Mouse (Mus musculus) heart, adult 18-20 months (tissue): ENCODE data around the gene Tspan9. TPM values are rescaled to one million over a fixed set of nuclear protein-coding genes. Genes with fewer than 3 reads are reported as not detected.

ENCODE experiments used
- DNase-seq, 2 experiments: peaks; one replicate each; pipeline ENCODE4 v3.0.0; 2021 to 2022; ENCODE audit warnings: mixed read lengths in 1 of 2
- long read RNA-seq, 2 experiments: library from polyadenylated mRNA; stranded (forward); transcript quantifications; one replicate each; pipeline ENCODE4 v2.0.0; 2021
- total RNA-seq, 2 experiments: library from RNA; stranded (reverse); gene quantifications; 2 replicates each; pipeline ENCODE4 v1.2.3; 2021

Gene Tspan9
- total RNA-seq = 100 to 1,000 TPM in 1 of 2 experiments, 10 to 100 TPM in 1; 83.1 to 104 TPM
- long read RNA-seq, experiment 1, partial matches to known transcripts = 6 of 71 reads
- long read RNA-seq, experiment 1, other reads (novel, unspliced or antisense) = 64 of 71 reads
- long read RNA-seq, experiment 2, partial matches to known transcripts = 2 of 27 reads
- long read RNA-seq, experiment 2, other reads (novel, unspliced or antisense) = 22 of 27 reads

DNA sequence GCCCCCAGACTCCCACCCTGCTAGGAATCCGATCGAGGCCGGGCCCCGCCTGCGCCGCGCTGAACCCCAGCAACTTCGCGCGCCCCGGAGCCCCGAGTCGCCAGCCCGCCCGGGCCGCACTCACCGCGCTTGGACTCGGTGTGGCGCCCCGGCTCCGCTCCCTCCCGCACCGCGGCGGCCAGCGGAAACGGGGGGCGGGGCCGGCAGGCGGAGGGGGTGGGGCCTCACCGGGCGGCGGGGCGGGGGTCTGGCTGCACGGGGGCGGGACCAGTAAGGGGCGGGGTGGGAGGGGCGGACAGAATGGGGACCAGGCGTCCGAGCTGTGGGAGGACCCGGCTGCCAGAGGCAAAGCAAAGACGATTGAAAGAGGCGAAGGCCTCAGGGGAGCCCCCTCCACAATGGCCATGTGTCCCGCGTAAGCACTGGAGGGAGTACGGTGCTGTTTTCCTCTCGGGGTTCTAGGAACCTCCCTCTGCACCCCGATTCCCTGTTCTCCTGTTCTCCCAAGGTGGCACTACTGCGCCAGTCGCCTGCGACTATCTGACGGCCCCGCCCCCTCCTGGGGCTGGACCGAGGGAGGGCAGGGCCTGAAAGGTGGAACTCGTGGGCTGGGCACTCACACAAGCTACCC is at the start of gene Tspan9:
Gene Tspan9, minus strand, starts transcription at position 205 of the 631 bp plus-strand sequence.
- DNase-seq = peak; percentile 81 to 82

DNA sequence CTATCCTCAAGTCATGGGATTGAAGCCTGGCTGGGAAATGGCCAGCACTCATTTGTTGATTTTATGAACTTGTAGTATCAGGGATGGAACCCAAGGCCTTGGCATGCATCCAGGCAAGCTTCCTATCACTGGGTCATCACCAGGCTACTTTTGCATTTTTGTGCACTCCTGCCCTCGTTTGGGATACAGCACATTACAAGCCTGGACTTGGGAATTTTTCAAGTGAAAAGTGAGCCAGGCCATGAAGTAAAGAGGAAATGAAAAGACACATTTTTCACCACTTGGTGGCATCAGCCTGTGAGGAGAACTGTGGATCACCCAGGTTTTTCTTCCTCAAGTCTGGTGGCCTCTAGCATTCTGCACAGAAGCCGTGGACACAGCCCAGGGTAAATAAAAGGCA is 40.1 kb upstream of the Tspan9 start:
- no peak for DNase-seq

DNA sequence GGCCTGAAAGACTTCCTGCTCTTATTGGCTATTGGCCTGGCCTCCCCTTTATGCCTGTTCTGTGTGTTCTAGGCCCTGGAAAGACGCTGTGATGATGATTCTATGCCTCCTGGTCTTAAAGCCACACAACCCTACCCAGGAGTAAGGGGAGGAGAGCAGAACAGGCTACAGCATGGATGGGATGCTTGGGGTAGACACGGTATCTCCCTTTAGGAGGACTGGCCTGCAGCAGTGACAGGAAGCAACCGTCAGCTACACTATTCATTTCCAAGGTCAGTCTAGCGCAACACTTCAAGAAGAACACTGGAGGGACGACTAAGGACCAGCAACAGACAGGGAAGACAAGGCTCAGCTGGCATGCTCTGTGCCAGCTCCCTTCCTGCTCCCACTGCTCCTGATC is 37.8 kb upstream of the Tspan9 start:
- no peak for DNase-seq

DNA sequence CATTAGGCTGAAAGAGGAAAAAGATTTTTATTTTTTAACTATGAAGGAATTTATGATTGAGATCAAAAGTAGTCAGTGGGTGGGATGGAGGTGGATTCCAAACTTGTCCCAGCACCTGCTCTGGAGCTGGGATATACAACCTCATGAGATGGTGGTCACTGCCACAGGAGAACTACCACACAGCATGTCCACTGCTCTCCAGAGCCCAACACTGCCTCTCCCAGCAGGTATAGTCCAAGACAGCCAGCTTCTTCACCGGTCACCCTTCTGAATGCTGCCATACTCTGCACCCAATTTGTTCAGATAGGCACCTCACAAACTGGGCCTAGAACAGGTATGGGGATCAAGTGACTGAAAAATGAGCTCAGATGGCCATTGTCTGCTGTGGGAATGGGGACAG is 36.3 kb upstream of the Tspan9 start:
- DNase-seq = no peak

DNA sequence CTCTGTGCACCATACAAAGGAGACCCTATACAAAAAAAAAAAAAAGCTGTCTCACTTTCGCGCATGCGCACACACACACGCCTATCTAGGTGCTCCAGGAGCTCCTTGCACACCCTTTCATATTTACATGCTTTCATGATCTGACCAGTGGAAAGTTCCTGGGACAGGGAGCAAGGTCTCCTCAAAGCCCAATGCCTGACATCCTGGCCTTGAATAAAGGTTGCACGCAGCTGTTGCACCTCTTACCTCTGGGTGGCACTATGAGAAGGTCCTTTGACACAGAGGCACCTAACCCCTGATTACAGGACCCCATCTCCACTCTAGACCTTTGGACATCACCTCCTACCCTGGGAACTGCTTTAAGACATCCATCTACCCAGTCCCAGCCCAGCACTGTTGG is 35.9 kb upstream of the Tspan9 start:
- no peak for DNase-seq

DNA sequence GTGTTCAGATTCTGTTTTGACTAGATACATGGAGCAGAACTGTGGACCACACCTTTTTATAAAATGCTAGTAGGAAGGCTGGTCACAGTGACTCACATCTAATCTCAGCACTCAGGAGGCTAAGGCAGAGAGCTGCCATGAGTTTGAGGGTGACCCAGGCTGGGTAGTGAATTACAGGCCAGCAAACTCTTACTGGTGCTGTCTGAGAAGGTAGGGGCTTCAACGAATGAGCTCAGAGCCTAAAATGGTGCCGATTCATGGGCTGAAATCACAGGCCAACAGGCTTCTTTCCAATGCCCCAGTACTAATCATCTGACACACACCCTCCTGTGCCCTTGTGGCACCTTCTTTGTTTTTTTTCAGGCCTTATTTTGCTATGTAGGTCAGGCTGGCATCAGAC is 35.3 kb upstream of the Tspan9 start:
- peak in 1 of 2 experiments; percentile 7 for DNase-seq

DNA sequence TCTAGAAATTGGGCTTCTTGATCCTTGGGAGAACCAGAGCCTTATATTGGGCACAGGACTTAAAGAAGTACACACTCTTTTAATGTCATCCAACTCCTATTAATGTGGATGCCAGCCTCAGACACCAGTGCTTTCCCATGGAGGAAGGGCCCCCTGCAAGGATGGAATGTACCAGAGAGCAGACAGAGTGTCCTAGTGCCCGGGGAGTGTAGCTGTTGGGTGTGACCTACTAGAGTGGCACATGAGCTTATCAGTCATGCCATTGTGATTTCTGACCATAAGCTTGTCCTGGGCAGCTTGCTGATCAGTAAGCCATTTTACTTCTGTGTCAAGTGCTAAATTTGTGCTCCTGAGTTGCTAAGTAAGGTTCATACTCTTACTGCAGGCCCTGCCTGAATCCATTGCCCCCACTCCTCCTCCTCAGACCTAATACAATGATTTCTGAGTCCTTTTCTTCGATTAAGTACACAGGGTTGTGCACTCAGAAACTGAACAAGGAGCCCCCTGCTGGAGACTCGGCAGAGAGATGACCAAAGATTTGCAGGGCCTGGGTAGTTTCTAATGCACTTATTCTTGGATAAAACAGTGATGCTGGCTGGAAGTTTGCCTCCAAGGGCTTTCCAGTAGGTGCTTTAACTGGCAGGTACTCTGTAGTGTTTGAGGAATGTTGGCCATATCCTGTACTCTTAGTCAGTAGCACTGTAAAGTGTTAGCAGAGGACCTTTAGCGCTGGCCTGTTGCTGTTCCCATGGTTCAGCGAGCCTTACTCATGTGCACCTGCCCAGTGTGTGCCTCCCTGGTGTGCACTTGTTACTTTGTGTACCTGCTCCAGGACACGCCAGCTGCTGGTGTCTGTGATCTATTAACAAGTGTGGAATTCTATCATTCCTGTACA is 25.6 kb upstream of the Tspan9 start:
- DNase-seq = peak; percentile 44 to 68

DNA sequence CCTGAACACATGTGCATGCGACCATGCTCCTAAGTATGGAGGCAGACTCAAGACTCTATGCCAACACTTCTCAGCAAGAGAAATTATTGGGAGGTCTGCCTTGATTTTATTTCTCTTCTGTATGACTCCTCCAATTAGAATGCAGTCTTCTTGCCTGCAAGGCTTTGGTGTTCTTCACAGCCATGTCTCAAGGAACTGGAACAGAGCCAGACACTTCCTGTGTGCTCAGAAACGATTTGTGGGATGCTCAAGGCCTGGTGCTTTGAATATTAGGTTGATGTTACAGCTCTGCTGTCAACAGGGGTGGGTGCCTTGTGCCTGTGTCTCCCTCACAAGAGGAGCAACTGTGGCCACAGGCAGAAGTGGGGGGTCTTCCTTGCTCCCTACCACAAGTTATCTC is 22.2 kb upstream of the Tspan9 start:
- DNase-seq = no peak

DNA sequence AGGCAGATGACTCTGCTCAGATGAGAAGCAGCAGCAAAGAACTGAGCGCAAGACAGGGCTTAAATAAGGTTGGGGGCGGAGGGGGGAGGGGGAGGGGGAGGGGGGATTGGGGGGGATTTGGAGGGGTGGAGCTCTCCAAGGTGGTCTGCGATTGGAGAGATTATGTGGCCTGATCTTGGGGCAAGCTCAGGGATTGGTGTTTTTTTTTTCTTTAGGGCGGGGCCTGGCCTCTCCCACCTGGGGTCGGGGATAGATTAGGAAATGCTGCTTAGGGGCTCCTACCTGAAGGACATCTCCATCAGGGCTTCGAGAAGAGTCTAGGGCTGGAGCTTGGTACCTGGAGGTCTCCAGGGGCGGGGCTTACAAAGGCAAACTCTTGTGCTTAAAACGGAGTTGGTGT is 21.2 kb upstream of the Tspan9 start:
- no peak for DNase-seq

DNA sequence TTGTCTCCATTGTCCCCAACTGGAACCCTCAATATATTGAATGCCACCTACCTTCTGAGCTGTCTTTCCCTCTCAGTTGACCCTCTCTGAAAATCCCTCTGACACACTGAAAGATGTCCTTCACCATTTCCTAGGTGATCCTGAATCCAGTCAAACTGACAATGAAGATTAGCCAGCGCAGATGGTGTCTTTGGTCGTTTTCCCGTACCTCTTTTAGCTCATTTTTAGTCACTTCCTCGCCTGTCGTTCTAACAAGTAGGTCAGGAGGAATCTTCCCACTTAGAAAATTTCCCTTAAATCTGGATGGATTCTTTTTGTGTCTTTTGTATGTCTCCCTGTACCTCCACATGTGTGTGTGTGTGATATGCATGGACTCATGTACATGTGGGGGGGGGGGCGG is 15.7 kb upstream of the Tspan9 start:
- no peak for DNase-seq

DNA sequence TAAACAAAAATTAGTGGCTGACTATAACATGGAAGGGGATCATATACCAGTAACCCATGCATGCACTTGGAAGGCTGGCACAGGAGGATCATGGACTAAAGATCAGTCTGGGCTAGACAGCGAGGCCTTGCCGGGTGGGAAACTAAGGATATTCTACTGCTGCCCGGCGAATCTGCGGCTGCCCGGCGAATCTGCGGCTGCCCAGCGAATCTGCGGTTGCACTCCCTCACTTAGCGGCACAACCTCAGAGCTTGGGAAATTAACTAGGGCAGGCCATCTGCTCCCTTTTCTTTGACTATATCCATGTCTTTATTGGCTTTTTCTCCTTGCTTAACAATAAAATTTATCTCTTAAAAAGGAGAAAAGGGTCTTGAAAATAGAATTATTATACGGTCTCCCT is 14.6 kb upstream of the Tspan9 start:
- no peak for DNase-seq

DNA sequence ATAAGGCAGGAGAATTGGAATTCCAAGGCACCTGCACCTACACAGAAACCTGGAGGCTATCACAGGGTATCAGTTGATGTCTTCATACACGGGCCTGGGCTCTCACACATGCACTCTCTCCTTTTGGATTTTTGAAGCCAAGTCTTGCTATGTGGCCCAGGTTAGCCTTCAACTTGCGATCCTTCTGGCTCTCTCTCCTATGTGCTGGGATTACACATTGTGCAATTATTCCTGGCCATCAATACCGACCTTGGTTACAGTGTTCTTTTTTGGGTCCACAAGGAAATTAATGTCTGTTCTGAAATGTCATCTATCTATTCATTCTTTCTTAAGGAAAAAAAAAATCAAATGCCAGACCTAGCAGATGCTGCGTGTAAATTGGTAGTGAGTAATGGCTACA is 13.1 kb upstream of the Tspan9 start:
- DNase-seq = no peak

DNA sequence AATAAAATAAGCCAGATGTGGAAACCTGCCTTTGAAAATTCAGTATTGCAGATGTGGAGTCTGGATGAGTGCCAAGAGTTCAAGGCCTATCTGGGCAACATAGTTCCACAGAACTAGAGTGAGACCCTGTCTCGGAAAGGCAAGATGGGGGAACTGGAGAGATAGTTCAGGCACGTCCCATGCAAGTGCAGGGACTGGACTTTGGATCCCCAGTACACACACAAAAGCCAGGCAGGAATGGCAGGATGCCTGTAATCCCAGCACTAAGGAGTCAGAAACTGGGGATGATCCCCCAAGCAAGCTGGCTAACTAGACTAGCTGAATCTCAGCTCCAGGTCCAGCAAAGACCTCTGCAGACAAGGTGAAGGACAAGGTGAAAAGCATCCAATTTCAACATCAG is 12.5 kb upstream of the Tspan9 start:
- DNase-seq = no peak

DNA sequence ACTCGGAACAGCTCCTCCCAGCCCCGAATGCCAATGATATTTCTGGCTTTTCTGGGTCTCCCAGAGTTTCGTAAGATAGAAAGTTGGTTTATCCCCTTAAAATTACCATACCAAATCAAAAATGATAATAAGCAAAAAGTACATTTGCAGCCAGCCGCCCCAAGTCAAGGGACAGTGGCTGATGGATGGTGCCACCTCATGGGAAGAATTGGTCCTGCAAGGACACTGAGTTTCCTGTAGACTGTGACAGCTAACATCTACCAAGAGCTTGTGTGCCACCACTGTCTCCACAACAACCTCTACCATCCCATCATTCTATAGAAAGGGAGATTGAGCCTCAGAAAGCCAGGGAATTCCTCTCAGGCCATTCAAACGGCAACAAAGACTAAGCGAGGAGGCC is 2.4 kb upstream of the Tspan9 start:
- DNase-seq = peak; percentile 49 to 85

DNA sequence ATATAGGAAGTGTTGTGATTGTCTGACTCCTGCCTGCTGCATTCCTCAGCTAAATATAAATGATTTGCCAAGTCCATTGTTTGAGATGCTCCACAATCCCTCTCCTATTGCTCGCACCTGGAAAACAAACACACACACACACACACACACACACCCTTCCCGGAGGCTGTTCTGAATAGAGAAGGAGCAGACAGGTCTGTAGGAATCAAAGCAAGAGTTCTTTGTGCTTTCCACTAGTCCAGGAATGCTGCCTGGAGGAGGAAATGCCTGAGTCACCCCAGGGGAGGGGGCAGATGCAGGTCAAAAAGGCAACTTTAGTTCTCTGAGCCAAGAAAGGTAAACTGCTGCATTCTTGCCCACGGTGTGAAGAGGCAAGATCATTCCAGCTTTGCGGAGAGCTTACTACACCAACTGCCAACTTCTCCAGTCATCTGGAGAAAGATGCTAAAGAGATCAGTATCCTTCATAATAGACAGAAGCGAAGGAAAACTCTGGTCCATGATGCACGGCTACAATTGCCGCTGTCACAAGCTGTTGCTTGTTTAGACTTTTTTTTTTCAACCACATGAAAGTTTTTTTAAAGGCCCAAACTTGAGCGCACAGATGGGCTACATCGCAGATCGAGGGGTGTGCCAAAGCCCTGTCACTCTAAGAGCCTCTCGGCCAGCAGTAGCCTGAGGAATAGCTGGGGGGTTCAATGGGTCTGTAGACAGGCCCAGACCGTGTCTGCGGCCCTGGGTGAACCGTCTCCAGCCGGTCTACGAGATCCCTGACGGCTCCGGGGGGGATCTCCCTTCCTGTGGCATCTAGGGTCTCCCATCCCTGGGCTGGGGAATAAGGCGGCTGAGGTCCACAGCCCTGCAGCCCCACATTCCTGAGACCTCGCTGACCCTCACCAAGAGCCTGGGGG is 770 bp downstream of the Tspan9 start:
- peak; percentile 70 to 79 for DNase-seq

DNA sequence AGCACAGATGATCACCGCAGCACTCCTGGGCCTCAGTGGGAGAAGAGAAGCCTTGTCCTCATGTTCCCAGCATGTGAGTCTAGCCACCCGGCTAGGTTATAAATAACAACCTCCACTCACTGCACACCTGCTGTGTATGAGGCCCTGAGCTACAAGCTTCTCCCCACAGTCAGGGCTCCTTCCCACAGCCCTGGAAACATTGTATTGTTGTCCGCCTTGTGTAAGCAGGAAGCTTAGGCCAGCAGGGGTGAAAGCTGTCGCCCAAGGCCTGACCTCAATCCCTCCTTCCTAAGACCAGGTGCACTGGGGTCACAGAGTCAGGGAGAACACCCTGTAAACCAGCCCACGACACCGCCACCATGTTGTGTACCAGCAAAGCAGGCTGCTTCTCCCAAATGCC is 2.7 kb downstream of the Tspan9 start:
- peak in 1 of 2 experiments; percentile 18 for DNase-seq

DNA sequence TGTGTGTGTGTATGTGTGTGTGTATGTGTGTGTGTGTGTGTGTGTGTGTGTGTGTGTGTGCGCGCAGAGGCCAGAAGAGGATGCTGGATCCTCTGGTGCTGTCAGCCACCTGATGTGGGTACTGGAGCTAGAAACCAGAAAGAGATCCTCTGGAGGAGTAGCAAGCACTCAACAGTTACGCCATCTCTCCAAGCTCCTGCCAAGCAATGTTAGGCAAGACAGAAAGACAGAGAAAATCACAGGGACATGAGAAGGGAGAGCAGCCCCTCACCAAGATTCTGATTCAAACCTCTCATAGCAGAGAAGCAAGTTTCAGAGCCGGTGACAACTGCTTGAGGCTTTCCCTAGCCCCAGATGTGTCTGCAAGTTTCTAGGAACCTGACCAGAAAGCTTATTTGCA is 5.5 kb downstream of the Tspan9 start:
- DNase-seq = peak in 1 of 2 experiments; percentile 19

DNA sequence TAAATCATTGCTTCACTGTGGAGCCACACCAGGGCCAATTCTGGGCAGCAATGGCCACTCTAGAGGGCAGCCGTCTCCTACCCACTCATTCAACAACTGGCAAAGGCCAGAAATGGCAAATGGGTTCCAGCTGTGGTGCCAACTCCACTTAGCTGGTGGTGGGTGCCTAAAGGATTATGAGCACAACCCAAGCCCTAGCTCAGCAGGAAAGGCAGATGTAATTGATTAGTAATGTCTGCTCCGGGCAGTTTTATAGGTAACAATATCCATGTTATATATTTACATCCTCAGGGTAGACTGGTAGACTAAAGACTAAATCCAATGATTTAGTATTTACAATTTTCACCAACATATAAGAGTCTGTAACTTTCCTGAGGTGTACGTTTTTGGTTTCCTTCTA is 6.7 kb downstream of the Tspan9 start:
- DNase-seq = no peak

DNA sequence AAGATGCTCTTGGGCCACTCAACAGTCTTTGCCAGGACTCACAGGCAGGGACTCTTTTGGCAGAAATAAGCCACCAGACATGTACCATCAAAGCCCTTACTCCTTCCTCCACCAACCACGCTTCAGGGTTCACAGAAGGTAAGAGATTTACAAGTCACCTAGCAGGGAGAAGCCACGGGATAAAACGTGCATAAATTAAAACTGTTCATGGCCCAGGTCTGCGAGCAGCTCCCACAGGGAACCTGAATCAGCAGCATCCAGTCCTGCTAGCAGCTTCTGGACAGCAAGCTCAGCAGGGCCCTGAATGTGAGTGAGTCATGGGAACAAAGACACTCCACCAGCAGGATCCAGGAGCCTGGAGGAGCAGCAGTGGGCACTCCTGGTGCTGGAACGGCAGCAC is 7.9 kb downstream of the Tspan9 start:
- no peak for DNase-seq

DNA sequence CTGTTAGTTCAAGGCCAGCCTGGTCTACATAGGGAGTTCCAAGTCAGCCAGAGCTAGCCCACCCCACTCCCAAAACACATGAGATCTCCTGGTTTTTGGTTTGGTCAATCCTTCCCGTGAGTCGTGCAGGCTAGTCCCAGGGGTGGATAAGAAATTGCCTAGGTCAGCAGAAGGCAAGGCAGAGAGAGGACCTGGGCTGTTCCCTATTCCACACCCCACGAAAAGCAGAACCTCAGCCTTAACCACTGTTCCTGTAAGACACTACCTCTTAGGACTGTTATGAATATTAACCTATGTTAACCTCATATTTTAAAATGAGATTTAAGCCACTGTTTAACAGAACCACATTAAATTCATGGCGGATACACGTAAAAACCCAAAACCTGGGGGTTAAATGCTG is 8.4 kb downstream of the Tspan9 start:
- peak in 1 of 2 experiments; percentile 7 for DNase-seq

DNA sequence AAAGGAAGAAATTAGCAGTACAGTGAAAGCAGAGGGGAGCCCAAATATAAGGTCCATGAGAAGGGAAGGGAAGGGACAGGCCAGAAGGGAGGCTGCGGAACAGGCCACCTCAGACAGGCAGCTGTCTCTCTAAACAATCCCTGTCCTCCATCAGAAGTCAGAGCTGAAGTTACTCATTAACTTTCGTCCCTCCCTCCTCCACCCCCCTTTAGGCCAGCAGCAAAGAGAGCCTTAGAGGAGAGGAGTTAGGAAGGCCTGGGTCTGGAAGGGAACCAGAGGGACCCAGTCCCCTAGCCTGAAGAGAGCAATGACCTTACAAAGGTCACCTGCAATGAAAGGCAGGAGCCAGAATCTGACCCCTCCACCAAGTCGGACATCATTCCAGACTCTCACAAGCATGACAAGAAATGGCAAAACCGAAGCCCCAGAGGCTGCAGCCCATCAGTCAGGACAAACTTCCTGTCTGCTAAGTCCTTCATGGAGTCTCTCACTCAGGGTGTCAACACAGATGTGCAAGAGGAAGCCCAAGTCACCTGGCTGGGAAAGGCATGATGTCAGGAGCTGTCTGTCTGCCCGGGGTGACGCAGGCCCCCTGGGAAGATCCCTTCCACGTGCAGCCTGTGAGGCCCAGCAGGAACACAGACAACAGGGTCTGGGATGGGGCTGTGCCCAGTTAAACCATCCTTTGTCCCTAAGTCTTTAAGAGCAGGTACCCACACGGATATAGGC is 9.0 kb downstream of the Tspan9 start:
- peak; percentile 50 to 55 for DNase-seq
